Mouse (Mus musculus): ENCODE measurements around the gene Ccdc103.

DNA sequence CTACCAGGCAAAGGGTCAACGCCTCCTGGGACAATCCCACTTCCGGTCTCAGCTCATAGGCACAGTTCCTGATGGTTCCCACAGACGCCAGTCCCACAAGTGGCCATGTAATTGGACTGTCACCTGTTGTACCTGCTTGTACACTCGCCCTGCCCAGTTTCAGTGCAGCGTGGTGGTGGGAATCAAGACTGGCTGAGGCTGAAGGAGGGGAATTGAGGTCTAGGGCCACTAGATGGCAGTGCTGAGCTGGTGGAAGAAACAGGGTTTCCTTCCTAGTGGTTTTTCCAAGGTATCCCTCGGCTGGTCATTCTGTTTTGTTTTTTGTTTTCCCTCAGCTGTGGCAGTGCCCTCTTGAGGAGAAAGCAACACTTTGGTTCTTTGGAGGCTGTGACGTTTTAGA, 19.8 kb downstream of the Ccdc103 start, which contains the start of gene Gfap:
- TF ChIP-seq CTCF (IDR thresholded peaks at IDR 0.05; ENCODE audit: extremely low read depth, insufficient read length, insufficient replicate concordance, low read depth, low read length) (peak; percentile 88), POLR2A (IDR thresholded peaks at IDR 0.05; ENCODE audit: low read depth, low read length) (no peak)

Measured in small intestine, adult 2 months (tissue).